Mouse (Mus musculus) kidney, adult 2 months (tissue): Measurements from ENCODE around the gene Fbxw11.

Experiments
- CTCF ChIP-seq: fragments of 200-500 bp; conservative IDR thresholded peaks from 2 replicates; pipeline ENCODE4 v1.5.1; 2011; ENCODE audit warnings: low read depth, mild to moderate bottlenecking, control low read depth, low read length, moderate library complexity, mixed read lengths; ENCODE audit not compliant: insufficient read depth, insufficient read length
- POLR2A ChIP-seq: fragments of 200-500 bp; IDR thresholded peaks from one replicate; pipeline ENCODE4 v1.6.1; 2011; ENCODE audit warnings: low read depth, low read length, control low read depth

DNA sequence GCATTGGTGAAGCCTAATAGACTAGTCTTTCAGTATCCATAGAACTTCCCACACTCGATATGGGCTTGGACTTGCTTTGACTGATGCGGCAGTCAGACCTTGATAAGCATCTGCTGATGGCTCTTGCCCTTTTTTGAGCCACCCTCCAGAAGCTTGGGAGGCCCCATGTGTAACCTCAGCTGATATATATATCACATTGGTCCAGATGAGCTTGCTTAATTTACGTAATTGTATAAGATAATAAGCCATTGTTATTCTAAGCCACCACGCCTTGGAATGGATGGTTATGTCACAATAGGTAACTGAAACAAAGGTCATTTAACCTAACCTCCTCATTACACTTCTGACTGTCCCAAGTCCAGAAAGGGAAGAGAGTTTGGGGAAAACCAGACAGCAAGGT lies 1.9 kb upstream of the Fbxw11 start:
- TF ChIP-seq CTCF (no peak), POLR2A (no peak)
